Mouse (Mus musculus): ENCODE results near the gene Gnl2.

DNA sequence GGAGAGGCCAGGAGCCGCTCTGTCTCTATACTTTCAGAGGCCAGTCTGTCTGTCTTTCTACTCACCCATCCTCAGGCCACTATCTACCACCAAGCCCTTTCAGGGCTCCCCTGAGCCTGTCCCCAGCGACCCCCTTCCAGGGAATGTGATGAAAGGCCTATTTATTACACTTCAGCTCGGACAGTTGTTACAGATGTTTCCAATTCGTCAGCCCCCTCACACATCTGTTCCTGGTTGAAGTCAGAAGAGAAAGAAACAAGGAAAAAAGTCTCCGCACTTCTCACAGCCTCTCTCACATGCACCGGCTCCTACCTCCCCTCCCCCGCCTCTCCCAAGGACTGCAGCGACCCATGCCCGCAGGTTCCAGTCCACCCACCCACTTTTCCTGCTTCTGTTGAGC is 44.1 kb upstream of the Gnl2 start:
- no peak for TF ChIP-seq BHLHE40 (IDR thresholded peaks at IDR 0.05; ENCODE audit: borderline replicate concordance, low read depth, low read length)
- no peak for TF ChIP-seq ELF1 (IDR thresholded peaks at IDR 0.05; ENCODE audit: low read depth, low read length)
- no peak for TF ChIP-seq ZNF384 (IDR thresholded peaks at IDR 0.05; ENCODE audit: low read depth, low read length)
- no peak for TF ChIP-seq CTCF (IDR thresholded peaks at IDR 0.05 in 2 of 3, conservative IDR thresholded peaks at IDR 0.05 in 1 of 3; ENCODE audit: control insufficient read depth in 1 of 3, insufficient read depth in 1 of 3, low read depth in 2 of 3, low read length in 3 of 3, poor library complexity in 1 of 3, severe bottlenecking in 1 of 3)
- no peak for TF ChIP-seq TAL1 (IDR thresholded peaks at IDR 0.05; ENCODE audit: low read length)
- TF ChIP-seq CHD2 (IDR thresholded peaks at IDR 0.05; ENCODE audit: low read length) = no peak
- no peak for TF ChIP-seq ZMIZ1 (IDR thresholded peaks at IDR 0.05; ENCODE audit: low read depth, low read length)
- TF ChIP-seq POLR2AphosphoS2 (IDR thresholded peaks at IDR 0.05; ENCODE audit: low read length) = no peak
- TF ChIP-seq POLR2A (IDR thresholded peaks at IDR 0.05; ENCODE audit: control insufficient read depth in 1 of 2, insufficient read depth in 1 of 2, low read depth in 1 of 2, low read length in 2 of 2, poor library complexity in 1 of 2) = no peak
- no peak for TF ChIP-seq MXI1 (IDR thresholded peaks at IDR 0.05; ENCODE audit: low read depth, low read length)
